Mouse (Mus musculus) left cerebral cortex, postnatal 36 days (tissue): Measurements from ENCODE around the gene Atpif1. TPM values are rescaled to one million over a fixed set of nuclear protein-coding genes. Genes with fewer than 3 reads are reported as not detected.

ENCODE experiments used
- DNase-seq, 2 experiments: peaks; one replicate each; pipeline ENCODE4 v3.0.0; 2021 to 2022; ENCODE audit warnings: low spot score in 2 of 2, mixed read lengths in 1 of 2
- intact Hi-C: fragments of 180-260 bp; cut with DNase I; formaldehyde crosslinking; loops from one replicate; pipeline ENCODE4 v1.15.1; 2025
- total RNA-seq, 2 experiments: library from RNA; stranded (reverse); gene quantifications; 2 replicates each; pipeline ENCODE4 v1.2.3; 2021

The Atpif1 gene
- total RNA-seq, 2 experiments from 2014 or later, result 457 to 501 TPM

GRCm38 (mm10) chr4:132529344-132529743 is 4.1 kb downstream of the Atpif1 start:
- intact Hi-C loops, result no loop called here
- no peak for DNase-seq

DNA sequence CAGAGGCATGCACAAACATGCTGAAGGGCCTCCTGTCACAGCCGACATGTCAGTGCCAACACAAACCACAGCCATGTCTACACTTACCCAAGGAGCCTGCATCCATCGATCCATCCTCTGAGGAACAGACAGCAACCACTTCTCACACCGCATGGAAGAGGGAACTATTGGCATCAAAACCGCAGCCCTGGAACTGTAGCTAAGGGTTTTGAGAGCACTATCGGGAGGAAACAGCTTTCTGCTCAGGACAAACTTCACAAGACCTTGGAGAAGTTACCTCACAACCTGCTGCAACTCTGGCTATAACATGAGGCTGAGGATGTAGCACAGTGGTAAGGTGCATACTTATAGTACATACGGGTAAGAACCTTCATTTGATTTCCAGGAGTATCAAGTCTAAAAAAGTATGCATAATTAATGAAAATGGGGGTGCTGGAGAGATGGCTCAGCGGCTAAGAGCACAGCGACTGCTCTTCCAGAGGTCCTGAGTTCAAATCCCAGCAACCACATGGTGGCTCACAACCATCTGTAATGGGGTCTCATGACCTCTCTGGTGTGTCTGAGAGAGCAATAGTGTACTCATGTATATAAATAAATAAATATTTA is 5.4 kb downstream of the Atpif1 start:
- intact Hi-C loops, result no loop called here
- no peak for DNase-seq

GRCm38 (mm10) chr4:132526678-132527077 is 6.8 kb downstream of the Atpif1 start:
- no peak for DNase-seq
- intact Hi-C loops, result no loop called here

DNA sequence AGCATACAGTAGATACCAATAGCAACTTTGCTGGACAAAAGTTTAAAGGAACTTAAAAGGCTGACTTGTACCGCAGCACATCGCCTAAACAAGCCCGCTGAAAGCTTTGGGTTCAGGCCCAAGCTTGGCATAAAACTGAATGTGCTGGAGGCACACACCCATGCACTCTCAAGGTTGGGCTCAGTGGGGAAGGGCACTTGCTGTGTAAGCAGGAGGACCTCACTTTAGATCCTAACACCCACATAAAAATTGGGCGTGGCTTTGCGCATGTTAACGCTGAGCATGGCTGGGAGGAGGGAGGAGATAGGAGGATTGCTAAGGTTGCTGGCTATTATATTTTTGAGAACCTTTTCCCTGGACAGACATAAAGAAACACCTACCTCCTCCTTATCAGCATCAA is 8.7 kb downstream of the Atpif1 start:
- intact Hi-C loops, result no loop called here
- DNase-seq, result no peak

DNA sequence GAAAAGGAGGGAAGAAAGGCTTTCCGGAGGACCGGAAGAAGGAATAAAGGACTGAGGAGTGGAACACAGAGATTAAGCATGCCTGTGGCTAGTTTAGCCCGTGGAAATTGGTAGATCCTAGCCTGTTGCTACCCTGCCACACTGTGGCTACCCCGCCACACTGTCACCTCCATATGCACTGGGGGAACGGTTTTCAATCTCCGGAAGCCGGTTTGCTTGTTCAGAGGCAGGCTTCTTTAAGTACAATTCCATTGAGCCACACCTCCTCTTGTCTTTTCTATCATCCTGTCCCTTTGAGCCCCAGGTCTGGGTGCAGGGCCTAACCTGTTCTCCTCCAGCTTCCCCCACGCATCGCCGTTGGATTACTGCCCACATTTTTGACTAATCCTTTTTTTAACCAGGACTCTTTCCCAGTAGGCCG is 9.1 kb downstream of the Atpif1 start:
- no peak for DNase-seq
- intact Hi-C loops, result no loop called here

DNA sequence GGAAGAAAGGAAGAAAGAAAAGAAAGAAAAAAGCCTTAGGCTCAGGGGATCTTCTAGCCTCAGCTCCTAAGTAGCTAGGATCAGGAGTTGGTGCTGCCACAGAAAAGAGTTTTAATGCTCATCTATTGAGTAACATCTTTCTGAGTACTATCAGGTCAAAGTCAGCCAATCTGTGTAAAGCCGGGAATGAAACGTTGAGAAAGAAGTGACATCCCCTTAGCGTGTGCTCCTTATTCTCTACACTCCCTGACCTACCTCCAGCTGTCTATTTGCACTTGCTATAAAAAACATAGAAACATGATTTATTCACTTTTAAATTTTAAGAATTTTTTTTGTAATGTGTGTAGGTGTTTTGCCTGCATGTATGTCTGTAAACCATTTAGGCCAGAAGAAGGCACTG is 14.3 kb downstream of the Atpif1 start:
- intact Hi-C loops, result loop anchor here (10.0 kb wide), 1 partner anchor 214 kb away; the partner anchor contains the start of gene Rab42
- DNase-seq, result no peak

DNA sequence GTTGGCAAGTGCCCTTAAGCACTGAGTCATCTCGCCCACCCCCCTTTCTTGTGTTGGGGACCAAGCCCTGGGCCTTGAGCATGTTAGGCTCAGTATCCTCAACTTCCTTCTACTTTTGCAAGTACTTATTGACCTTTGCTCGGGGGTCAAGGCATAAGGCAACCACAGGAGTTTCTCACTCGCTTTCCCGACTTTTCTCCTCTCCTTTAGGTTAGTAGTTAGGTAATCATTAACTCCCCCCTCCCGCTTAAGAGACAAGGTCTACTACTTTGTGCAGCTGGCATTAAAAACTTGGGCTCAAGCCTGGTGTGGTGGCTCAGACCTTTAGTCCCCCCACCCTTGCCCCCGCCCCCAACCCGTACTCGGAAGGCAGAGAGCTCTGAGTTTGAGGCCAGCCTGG is 15.4 kb downstream of the Atpif1 start:
- intact Hi-C loops, result loop anchor here (10.0 kb wide), 1 partner anchor 213 kb away; the partner anchor contains the start of gene Rab42
- DNase-seq, result no peak

DNA sequence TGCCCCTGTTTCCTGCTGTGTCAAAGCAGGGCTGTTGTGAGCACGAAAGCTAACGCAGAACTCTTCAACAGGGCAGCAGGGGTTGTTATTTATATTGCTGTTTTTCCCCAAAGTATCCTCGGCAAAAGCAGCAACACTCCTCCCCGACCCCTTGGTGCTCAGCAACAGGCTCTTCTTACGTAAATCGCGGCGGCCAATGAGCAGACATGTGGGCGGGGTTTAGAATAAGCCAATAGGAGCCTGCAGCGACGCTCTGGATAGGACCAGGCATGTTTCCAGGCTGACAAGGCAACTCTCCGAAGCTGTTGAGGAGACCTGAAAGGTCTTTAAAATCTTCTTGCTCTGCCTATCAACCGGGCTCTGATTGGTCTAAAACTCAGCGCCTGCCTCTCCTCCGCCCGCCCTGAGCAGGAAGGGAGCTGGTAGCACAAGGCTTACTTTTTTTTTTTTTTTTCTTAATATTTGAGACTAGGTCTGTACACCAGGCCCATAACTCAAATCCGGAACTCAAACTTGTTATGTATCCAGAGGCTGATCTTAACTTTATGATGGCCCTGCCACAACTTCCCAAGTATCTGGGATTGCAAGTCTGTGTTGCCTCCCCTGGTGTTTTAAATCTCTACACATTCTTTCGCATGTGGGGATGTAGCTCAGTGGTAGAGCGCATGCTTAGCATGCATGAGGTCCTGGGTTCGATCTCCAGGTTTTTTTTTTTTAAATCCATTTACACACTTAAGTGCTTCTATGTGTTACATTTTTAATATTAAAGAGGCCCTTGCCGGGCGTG is 17.9 kb downstream of the Atpif1 start:
- intact Hi-C loops, result loop anchor here (2.0 to 10.0 kb wide), 2 partner anchors 53 to 211 kb away; partner anchors contain the start of genes Med18 and Rab42
- peak; percentile 82 to 85 for DNase-seq

GRCm38 (mm10) chr4:132514555-132515135 is 18.8 kb downstream of the Atpif1 start:
- DNase-seq, result peak; percentile 72 to 82
- intact Hi-C loops, result loop anchor here (2.0 to 10.0 kb wide), 5 partner anchors 52 to 472 kb away; partner anchors contain the start of genes Med18, Rab42 and Taf12

DNA sequence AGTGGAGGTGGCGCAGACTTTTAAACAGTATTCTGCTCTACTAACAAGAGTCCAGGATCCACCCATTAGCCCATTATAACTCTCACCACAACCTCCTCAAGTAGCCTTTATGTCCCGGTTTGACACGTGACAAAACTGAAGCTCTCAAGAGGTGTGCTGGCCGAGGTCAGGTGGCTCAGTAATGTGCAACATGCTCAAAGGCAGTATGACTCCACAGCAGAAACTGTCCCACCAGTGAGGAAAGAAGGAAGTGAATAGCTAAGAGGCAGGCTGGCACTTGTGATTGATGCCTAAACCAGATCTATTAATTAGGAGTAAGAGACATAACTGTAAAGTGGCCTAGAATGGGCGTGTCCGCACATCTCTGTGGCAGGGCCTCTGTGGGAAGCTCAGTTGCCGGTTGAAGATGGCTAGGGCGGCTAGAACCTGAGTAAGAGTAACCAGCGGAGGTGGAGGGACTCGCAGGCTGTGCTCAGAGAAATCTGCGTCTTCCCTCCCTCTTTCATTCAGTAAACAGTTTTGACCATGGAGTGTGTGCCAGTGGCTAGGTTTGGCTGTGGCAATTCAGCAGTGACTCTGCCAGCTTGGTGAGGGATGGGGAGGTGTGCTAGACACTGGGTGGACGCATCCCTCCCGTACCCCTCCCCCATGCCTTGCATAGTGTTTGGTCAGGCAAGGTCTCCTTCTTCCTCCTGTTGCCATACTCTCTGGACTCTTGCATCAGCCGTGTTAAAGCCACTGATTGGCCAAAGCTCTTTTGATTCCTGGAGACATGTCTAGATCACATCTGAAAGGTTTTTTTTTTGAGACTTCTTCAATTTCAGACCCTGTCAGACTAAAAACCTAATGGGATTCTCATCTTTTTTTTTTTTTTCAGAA is 19.8 kb downstream of the Atpif1 start:
- intact Hi-C loops, result loop anchor here (2.0 to 10.0 kb wide), 5 partner anchors 51 to 471 kb away; partner anchors contain the start of genes Med18, Rab42 and Taf12
- no peak for DNase-seq

GRCm38 (mm10) chr4:132512080-132512479 is 21.4 kb downstream of the Atpif1 start:
- DNase-seq, result no peak
- intact Hi-C loops, result loop anchor here (5.0 to 10.0 kb wide), 4 partner anchors 100 to 470 kb away; partner anchors contain the start of genes Rab42 and Taf12

DNA sequence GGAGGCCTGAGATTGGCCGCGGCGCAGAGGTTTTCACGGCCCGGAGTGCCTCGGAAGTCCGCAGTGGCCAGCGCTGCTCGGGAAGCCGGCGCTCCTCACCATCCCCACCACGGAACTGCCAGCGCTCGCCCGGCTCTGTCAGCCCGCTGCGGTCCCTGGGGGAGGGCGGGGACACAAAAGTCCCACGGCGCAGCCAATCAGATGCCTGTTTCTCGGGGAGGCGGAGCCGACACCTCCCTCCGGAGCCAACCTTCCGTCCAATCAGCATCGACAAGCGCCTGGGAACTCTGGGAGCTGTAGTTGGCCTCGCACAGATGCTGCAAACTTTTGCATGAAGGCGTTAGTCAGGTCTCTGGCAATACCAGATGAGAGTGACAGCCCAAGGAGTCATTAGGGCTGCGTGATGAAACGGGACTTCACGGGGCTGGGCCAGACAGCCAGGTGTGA is 23.1 kb downstream of the Atpif1 start, which contains the start of gene Sesn2:
TSS of gene Sesn2 (minus strand) at position 150 of the 447 bp plus-strand sequence.
- intact Hi-C loops, result loop anchor here (5.0 to 10.0 kb wide), 4 partner anchors 98 to 468 kb away; partner anchors contain the start of genes Rab42 and Taf12
- peak; percentile 97 for DNase-seq

GRCm38 (mm10) chr4:132509621-132510296 is 23.7 kb downstream of the Atpif1 start:
- DNase-seq, result peak; percentile 55 to 59
- intact Hi-C loops, result loop anchor here (5.0 to 10.0 kb wide), 4 partner anchors 97 to 467 kb away; partner anchors contain the start of genes Rab42 and Taf12

DNA sequence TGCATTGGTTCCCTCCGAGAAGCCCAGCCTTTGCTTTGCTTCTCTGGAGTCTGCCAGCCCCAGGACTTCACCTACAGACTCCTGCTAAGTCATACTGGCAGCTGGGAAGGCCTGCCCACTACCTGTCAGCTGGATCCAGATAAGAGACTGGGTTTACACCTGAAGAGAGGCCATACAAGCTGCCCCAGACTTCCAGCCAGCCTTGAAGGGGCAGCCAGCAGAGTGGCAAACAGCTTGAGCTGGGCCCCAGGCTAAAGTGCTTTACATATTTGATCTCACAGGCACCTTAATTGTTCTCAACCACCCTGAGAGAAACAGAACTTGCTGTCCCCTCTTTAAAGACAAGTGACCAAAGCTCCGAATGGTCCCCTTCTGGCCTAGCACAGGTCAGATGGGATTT is 26.2 kb downstream of the Atpif1 start:
- intact Hi-C loops, result no loop called here
- no peak for DNase-seq

GRCm38 (mm10) chr4:132506250-132506649 is 27.2 kb downstream of the Atpif1 start:
- intact Hi-C loops, result no loop called here
- DNase-seq, result no peak

GRCm38 (mm10) chr4:132505800-132506199 is 27.7 kb downstream of the Atpif1 start:
- DNase-seq, result no peak
- intact Hi-C loops, result no loop called here

- intact Hi-C loops, result no loop called here
Measured at GRCm38 (mm10) chr4:132505034-132505738, 28.3 kb downstream of the Atpif1 start.

GRCm38 (mm10) chr4:132503344-132503743 is 30.1 kb downstream of the Atpif1 start:
- intact Hi-C loops, result no loop called here
- no peak for DNase-seq

More at GRCm38 (mm10) chr4:132505034-132505738, 28.3 kb downstream of the Atpif1 start:
- no peak for DNase-seq
